Mouse (Mus musculus) C2C12 (cell line): ENCODE data around the gene 4930404N11Rik.

Source experiments
- CEBPB ChIP-seq: IDR thresholded peaks from one replicate; pipeline ENCODE4 v1.6.1; 2011; ENCODE audit warnings: low read depth, mild to moderate bottlenecking, control low read depth, moderate library complexity
- CTCF ChIP-seq: IDR thresholded peaks from one replicate; pipeline ENCODE4 v1.5.1; 2011; ENCODE audit not compliant: control insufficient read depth, insufficient read depth, insufficient read length
- MAX ChIP-seq: IDR thresholded peaks from one replicate; pipeline ENCODE4 v1.6.1; 2011; ENCODE audit warnings: mild to moderate bottlenecking, control low read depth
- MYOD1 ChIP-seq: IDR thresholded peaks from one replicate; pipeline ENCODE4 v1.6.1; 2011; ENCODE audit warnings: low read depth; ENCODE audit not compliant: control insufficient read depth, insufficient read length
- MYOG ChIP-seq: IDR thresholded peaks from one replicate; pipeline ENCODE4 v1.6.1; 2011; ENCODE audit not compliant: control insufficient read depth, insufficient read length; ENCODE audit errors: extremely low read depth

- TF ChIP-seq CTCF, result no peak
- TF ChIP-seq CEBPB, result no peak
- no peak for TF ChIP-seq MAX
- TF ChIP-seq MYOD1, result no peak
- TF ChIP-seq MYOG, result no peak
These were observed 31.1 kb upstream of the 4930404N11Rik start for GRCm38 (mm10) chr10:81396749-81397148.
